Mouse (Mus musculus) liver, embryonic 15.5 days (tissue): Measurements from ENCODE around the gene Chrm2. TPM values are rescaled to one million over a fixed set of nuclear protein-coding genes. Genes with fewer than 3 reads are reported as not detected.

ENCODE experiments used
- ATAC-seq: fragments of 200-750 bp; cut with Nextera tagmentation; 2 replicates; pipeline ENCODE4 v1.8.0; 2017; ENCODE audit warnings: moderate number of reproducible peaks, mild to moderate bottlenecking, moderate library complexity; ENCODE audit not compliant: insufficient read depth
- H3K27ac ChIP-seq: fragments of 300-500 bp; sonication (generic); replicated peaks from 2 replicates; pipeline ENCODE4 v1.5.1; 2015; ENCODE audit warnings: mild to moderate bottlenecking, inconsistent platforms
- H3K27me3 ChIP-seq: fragments of 300-500 bp; sonication (generic); 2 replicates; pipeline ENCODE4 v1.6.1; 2015; ENCODE audit warnings: mild to moderate bottlenecking, inconsistent platforms
- H3K36me3 ChIP-seq: fragments of 300-500 bp; sonication (generic); replicated peaks from 2 replicates; pipeline ENCODE4 v1.6.1; 2015; ENCODE audit warnings: moderate library complexity, mild to moderate bottlenecking, inconsistent platforms
- H3K4me1 ChIP-seq: fragments of 300-500 bp; sonication (generic); replicated peaks from 2 replicates; pipeline ENCODE4 v1.6.1; 2015; ENCODE audit warnings: inconsistent platforms
- H3K4me2 ChIP-seq: fragments of 300-500 bp; sonication (generic); 2 replicates; pipeline ENCODE4 v1.6.1; 2015; ENCODE audit warnings: moderate library complexity, mild to moderate bottlenecking, inconsistent platforms
- H3K4me3 ChIP-seq: fragments of 300-500 bp; sonication (generic); replicated peaks from 2 replicates; pipeline ENCODE4 v1.5.1; 2015; ENCODE audit warnings: mild to moderate bottlenecking, inconsistent platforms
- H3K9ac ChIP-seq: fragments of 300-500 bp; sonication (generic); 2 replicates; pipeline ENCODE4 v1.6.1; 2015; ENCODE audit warnings: moderate library complexity, mild to moderate bottlenecking, inconsistent platforms
- H3K9me3 ChIP-seq: fragments of 300-500 bp; sonication (generic); replicated peaks from 2 replicates; pipeline ENCODE4 v1.6.1; 2016; ENCODE audit warnings: inconsistent platforms
- WGBS: fragments of 180-500 bp; shearing (Covaris S2); methylation state at CpG from one replicate; pipeline ENCODE4 v1.1.7; 2015; ENCODE audit warnings: mixed read lengths; ENCODE audit not compliant: insufficient replicate concordance; 5-methylcytosine and 5-hydroxymethylcytosine counted together
- polyA plus RNA-seq: library from polyadenylated mRNA; unstranded; fragments of >200 nt; fragmentation: Nextera tagmentation; extraction: Ambion mirVana; gene quantifications from 2 replicates; pipeline ENCODE4 v1.2.1, GENCODE M21; 2015

Gene Chrm2
- polyA plus RNA-seq, 1 experiment from 2014 or later, result 0.33 TPM

DNA sequence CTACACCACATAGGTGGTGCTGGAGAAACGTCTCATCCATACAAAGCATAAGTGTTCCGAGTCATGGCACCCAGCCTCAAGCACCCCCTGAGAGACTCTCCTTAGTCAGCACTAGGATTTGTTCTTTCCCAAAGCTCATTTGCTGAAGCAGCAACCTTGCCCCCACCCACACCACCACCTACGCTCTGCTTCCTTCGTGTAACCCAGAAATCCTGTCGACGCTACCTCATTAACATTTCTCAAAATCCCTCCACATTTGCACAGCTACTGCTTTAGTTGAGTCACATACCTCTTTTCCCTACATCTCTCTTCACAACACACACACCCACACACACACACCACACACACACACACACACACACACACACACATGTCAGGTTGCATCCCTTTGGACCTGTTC lies 50.1 kb downstream of the Chrm2 start:
- no peaks in the 10 kb centered on the region for H3K9me3 ChIP-seq
- H3K27ac ChIP-seq, result no peak overlapping the region
- ATAC-seq, result no peak
- no peak overlapping the region for H3K4me3 ChIP-seq
- H3K36me3 ChIP-seq, result no peaks in the 10 kb centered on the region
- H3K27me3 ChIP-seq, result no peaks in the 10 kb centered on the region
- no peaks in the 10 kb centered on the region for H3K4me1 ChIP-seq
- 69% methylated on average over 6 of the region's 6 CpGs for WGBS
- no peak overlapping the region for H3K4me2 ChIP-seq
- no peak overlapping the region for H3K9ac ChIP-seq

DNA sequence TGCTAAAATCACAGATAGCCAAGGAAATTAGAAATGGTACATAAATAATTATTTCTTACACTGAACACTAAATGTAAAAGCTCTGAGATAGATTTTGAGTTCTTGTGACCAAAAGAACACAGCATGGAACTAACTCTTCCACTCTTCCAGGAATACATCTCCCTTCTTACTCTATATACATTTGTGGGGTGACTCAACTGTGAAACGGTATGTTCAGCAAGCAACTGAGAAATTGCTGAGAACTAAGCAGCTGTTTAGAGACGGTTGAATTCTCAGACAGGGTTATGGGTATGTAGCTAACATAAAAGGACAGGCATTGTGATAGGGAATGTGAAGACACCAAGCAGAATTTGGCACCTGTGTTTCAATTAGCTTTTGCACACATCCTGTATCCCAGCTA lies 51.3 kb downstream of the Chrm2 start:
- Histone ChIP-seq H3K9ac (no peak overlapping the region), H3K36me3 (no peaks in the 10 kb centered on the region), H3K27me3 (no peaks in the 10 kb centered on the region), H3K4me2 (no peak overlapping the region), H3K9me3 (no peaks in the 10 kb centered on the region), H3K4me1 (no peaks in the 10 kb centered on the region), H3K4me3 (no peak overlapping the region), H3K27ac (no peak overlapping the region)
- 44% methylated on average over 2 of the region's 2 CpGs for WGBS
- ATAC-seq, result no peak

DNA sequence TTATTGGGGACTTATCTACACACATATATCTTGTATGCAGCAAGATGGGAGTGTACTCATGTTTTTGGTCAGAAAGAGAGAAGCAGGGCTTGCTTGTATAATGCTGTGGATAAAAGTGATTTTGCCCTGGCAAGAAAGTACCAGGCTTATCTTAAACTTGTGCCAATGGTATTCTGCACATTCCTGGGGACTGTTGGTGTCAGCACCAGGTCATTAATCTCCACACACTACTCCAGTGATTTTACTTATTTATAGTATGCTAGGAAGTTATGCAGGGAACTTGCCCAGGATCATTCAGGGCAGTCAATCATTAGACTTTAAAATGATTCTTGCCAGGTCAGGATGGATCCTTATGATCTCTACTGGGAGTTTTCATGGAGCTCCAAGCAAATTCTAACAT lies 63.6 kb downstream of the Chrm2 start:
- H3K27me3 ChIP-seq, result no peaks in the 10 kb centered on the region
- no peak overlapping the region for H3K4me3 ChIP-seq
- ATAC-seq, result no peak
- H3K27ac ChIP-seq, result no peak overlapping the region
- no peaks in the 10 kb centered on the region for H3K4me1 ChIP-seq
- H3K9ac ChIP-seq, result no peak overlapping the region
- H3K4me2 ChIP-seq, result no peak overlapping the region
- H3K9me3 ChIP-seq, result no peaks in the 10 kb centered on the region
- H3K36me3 ChIP-seq, result no peaks in the 10 kb centered on the region

DNA sequence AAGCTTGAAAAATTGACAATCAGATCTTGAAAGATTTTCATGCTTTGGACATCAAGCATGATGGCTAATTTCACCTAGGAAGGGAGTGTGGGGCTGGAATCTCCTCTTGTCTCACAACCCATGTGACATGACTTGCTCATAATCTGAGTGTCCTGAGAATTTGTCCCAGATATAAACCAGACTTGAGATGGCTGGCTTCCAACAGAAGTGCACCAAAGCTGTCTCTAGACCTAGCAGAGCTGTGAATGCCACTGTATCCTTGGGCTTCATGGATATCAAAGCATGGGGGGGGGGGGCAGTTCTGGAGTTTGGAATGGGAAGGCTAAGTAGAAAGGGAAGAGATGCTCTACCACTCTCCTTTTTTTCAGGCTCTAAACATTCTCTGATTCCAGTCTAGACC lies 67.2 kb downstream of the Chrm2 start:
- Histone ChIP-seq H3K9ac (no peak overlapping the region), H3K4me2 (no peak overlapping the region), H3K4me1 (no peaks in the 10 kb centered on the region), H3K4me3 (no peak overlapping the region), H3K27ac (no peak overlapping the region), H3K27me3 (no peaks in the 10 kb centered on the region), H3K36me3 (no peaks in the 10 kb centered on the region), H3K9me3 (no peaks in the 10 kb centered on the region)
- no peak for ATAC-seq

DNA sequence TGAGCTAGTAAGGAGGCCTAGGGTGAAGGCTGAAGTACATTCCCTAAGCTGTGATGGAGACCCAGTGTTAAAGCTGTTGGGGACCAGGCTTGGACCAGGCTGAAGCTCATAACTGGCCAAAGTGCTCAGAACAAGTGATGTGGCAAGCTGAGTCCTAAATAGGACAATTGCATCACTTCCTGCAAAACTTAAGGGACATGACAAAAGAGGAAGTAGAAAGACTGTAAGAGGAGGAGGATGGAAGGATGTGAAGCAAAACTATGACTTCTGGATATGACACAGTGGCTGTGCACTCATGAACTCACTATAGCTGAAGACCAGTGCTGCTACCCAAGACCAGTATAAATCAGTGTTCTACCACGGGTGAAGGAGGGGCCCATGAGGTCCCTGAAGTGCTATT lies 69.1 kb downstream of the Chrm2 start:
- peak; percentile 44; the same call in 1 of the 2 replicates for ATAC-seq
- H3K9me3 ChIP-seq, result no peaks in the 10 kb centered on the region
- H3K4me2 ChIP-seq, result no peak overlapping the region
- no peaks in the 10 kb centered on the region for H3K4me1 ChIP-seq
- no peaks in the 10 kb centered on the region for H3K36me3 ChIP-seq
- H3K4me3 ChIP-seq, result no peak overlapping the region
- no peaks in the 10 kb centered on the region for H3K27me3 ChIP-seq
- no peak overlapping the region for H3K9ac ChIP-seq
- 38% methylated on average over 1 of the region's 1 CpGs for WGBS
- H3K27ac ChIP-seq, result no peak overlapping the region

DNA sequence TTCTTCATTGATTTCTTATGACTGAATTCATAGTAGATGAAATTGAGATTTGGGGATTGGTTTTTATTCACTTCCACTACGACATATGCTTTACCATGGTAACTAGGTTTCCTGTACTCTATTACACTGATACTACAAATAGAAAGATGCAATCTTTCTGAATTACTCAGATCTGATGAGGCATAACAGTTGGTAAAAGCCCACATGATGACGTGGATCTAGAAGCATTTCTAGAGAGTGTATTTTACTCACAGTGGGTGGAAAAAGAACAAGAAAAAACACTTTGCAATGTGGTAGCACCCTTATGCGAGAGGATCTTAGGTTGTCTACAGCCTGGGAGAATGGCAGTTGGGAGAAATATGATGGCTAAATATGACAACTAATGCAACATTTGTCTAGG lies 76.1 kb downstream of the Chrm2 start:
- Histone ChIP-seq H3K4me2 (no peak overlapping the region), H3K27me3 (no peaks in the 10 kb centered on the region), H3K4me1 (no peaks in the 10 kb centered on the region), H3K4me3 (no peak overlapping the region), H3K9me3 (no peaks in the 10 kb centered on the region), H3K36me3 (no peaks in the 10 kb centered on the region), H3K9ac (no peak overlapping the region), H3K27ac (no peak overlapping the region)
- no peak for ATAC-seq
- 52% methylated on average over 3 of the region's 3 CpGs for WGBS

DNA sequence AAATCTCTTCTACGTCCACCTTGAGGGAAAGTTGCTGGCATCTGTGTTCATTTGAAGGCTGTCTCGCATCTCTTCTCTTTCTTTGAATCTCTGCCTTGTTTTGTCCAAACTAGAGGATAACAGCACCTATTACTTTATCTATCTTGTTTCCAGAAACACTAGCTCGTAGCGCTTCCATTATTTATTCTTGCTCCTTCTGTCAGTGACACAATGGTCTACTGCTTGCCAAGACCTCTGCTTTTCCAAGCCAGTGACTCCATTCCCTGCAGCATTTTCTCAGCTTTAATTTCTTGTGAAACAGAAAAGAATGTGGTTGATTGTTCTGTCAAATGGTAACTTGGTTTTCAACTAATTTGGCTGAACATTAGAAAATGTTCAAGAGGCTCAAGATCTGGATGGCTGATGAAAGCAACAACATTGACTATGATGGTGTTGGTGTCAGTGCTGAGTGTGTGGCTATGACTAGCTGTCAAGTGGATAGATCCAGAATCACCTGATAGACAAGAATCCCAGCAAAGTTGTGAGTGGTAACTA lies 96.3 kb downstream of the Chrm2 start:
- H3K27ac ChIP-seq, result no peak overlapping the region
- no peak overlapping the region for H3K4me3 ChIP-seq
- H3K4me2 ChIP-seq, result no peak overlapping the region
- no peak for ATAC-seq
- 69% methylated on average over 4 of the region's 4 CpGs for WGBS
- no peaks in the 10 kb centered on the region for H3K9me3 ChIP-seq
- no peak overlapping the region for H3K9ac ChIP-seq
- no peaks in the 10 kb centered on the region for H3K4me1 ChIP-seq
- no peaks in the 10 kb centered on the region for H3K36me3 ChIP-seq
- H3K27me3 ChIP-seq, result no peaks in the 10 kb centered on the region

DNA sequence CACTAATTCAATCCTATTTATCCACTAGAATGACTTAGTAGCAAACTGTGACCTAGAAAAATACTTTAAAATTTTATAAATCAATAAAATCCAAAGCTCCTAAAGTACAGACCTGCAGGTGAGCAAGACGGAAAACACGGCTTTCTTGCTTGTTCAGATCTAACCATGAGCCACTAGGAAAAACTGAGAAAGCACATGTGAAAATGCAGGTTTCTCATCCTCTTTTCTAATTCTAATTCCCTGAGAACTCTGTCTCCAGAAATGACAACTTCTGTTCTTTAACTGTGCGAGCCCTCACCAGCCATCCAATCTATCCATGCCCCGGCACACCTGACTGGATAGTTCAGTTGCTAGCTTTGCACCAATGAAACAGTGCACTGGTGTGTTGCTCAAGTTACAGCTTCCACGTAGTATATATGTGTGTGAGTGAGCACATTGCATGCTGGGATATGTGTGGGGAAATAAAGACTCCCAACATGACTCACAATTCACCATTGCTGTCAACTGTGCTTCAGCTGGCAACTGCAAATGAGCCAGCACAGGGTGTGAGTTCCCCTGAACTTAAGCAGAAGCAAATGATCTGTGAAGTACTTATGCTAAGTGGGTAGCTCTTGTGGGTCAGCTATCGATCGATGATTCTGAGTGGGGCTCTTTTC lies 119.3 kb downstream of the Chrm2 start:
- H3K27me3 ChIP-seq, result no peaks in the 10 kb centered on the region
- WGBS, result 67% methylated on average over 7 of the region's 7 CpGs
- no peak overlapping the region for H3K9ac ChIP-seq
- ATAC-seq, result no peak
- no peak overlapping the region for H3K4me3 ChIP-seq
- no peaks in the 10 kb centered on the region for H3K9me3 ChIP-seq
- no peaks in the 10 kb centered on the region for H3K4me1 ChIP-seq
- H3K4me2 ChIP-seq, result no peak overlapping the region
- no peaks in the 10 kb centered on the region for H3K36me3 ChIP-seq
- no peak overlapping the region for H3K27ac ChIP-seq

DNA sequence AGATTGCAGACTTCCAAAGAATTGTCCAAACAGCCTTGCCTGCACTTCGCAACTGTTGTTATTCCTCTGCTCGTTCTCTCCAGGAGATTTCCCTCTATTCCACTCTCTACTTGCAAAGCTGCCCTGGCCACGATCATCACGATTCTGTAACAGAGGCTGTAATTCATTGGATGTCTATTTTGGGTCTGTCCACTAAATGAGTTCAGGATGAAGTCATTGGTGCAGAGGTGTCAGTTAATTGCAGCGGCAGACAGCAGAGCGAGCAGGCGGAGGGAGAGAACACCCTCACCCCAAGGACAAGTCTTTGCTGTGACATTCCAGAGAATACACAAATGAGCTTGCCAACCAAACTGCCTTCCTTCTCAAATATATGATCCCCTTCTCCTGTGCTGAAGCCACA lies 120.1 kb downstream of the Chrm2 start:
- H3K9ac ChIP-seq, result no peak overlapping the region
- no peaks in the 10 kb centered on the region for H3K9me3 ChIP-seq
- no peak overlapping the region for H3K4me3 ChIP-seq
- no peaks in the 10 kb centered on the region for H3K4me1 ChIP-seq
- no peak overlapping the region for H3K4me2 ChIP-seq
- H3K27me3 ChIP-seq, result no peaks in the 10 kb centered on the region
- no peaks in the 10 kb centered on the region for H3K36me3 ChIP-seq
- ATAC-seq, result no peak
- H3K27ac ChIP-seq, result no peak overlapping the region
- WGBS, result 50% methylated on average over 7 of the region's 7 CpGs

DNA sequence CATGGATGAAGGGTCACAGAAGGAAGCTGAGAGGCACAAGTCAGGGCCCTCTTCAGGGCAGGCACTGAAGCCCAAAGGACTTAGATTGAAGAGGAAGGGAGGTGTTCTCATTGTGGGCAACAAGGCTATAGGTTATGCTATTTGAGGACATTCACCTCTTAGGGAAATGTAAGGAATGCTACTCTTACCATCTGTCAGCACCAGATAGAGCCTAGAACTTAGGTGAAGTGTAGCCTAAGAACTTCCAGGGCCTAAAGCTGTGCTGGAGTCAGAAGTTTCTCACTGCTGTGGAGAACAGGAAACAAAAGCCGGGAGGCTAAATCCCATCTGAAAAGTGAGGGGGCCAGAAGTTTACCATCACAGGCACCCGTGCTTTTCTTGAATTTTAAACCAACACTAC lies 120.6 kb downstream of the Chrm2 start:
- H3K4me1 ChIP-seq, result no peaks in the 10 kb centered on the region
- no peaks in the 10 kb centered on the region for H3K27me3 ChIP-seq
- no peak overlapping the region for H3K4me2 ChIP-seq
- no peaks in the 10 kb centered on the region for H3K36me3 ChIP-seq
- 34% methylated on average over 2 of the region's 2 CpGs for WGBS
- no peak overlapping the region for H3K27ac ChIP-seq
- H3K9me3 ChIP-seq, result no peaks in the 10 kb centered on the region
- ATAC-seq, result no peak
- H3K9ac ChIP-seq, result no peak overlapping the region
- H3K4me3 ChIP-seq, result no peak overlapping the region

DNA sequence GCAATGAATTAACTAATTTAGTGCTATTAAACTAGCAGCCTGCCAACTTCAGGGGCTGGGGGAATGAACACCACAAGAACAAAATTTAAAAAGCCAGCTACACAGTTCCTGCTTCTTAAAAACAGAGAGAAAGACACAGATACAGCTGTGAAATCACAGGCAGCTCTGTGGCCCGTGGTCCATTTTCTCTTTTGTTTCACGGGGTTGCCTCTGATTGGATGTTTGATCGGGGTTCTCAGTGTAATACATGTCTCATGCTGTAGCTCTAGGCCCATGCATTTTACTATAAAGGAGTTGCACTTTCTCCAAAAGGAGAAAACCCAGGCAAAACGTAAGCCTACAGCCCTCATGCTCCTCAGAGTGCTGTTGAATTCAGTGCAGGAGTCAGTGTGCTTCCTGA lies 128.6 kb downstream of the Chrm2 start:
- WGBS, result 59% methylated on average over 4 of the region's 4 CpGs
- Histone ChIP-seq H3K27ac (no peak overlapping the region), H3K9ac (no peak overlapping the region)

DNA sequence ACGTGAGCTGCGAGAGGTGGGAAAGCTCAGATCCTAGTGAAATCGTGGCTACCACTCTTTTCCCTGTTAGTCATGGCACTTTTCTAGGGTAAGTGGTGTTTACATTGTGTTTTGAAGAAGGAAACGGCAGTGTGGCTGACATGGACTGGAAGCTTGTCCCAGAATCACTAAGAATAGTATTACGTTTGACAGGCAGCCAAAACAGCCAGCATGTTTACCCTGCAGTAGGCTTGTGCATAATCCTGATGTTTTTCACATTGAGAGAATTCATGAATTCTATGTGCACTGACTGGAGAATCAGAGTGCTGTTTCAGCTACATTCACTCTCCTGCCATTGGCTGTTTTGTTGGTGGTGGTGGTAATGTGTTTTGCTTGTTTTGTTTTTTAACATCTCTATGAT lies 129.4 kb downstream of the Chrm2 start:
- no peaks in the 10 kb centered on the region for H3K4me1 ChIP-seq
- WGBS, result 40% methylated on average over 5 of the region's 5 CpGs

More for the DNA sequence above, 128.6 kb downstream of the Chrm2 start:
- no peaks in the 10 kb centered on the region for H3K9me3 ChIP-seq
- ATAC-seq, result no peak
- H3K4me3 ChIP-seq, result no peak overlapping the region
- H3K36me3 ChIP-seq, result no peaks in the 10 kb centered on the region
- H3K27me3 ChIP-seq, result no peaks in the 10 kb centered on the region
- H3K4me1 ChIP-seq, result no peaks in the 10 kb centered on the region
- no peak overlapping the region for H3K4me2 ChIP-seq

More for the DNA sequence above, 129.4 kb downstream of the Chrm2 start:
- Histone ChIP-seq H3K9ac (no peak overlapping the region), H3K9me3 (no peaks in the 10 kb centered on the region), H3K4me3 (no peak overlapping the region), H3K4me2 (no peak overlapping the region), H3K27me3 (no peaks in the 10 kb centered on the region), H3K36me3 (no peaks in the 10 kb centered on the region), H3K27ac (no peak overlapping the region)
- ATAC-seq, result no peak
